In the genomic region with DNA sequence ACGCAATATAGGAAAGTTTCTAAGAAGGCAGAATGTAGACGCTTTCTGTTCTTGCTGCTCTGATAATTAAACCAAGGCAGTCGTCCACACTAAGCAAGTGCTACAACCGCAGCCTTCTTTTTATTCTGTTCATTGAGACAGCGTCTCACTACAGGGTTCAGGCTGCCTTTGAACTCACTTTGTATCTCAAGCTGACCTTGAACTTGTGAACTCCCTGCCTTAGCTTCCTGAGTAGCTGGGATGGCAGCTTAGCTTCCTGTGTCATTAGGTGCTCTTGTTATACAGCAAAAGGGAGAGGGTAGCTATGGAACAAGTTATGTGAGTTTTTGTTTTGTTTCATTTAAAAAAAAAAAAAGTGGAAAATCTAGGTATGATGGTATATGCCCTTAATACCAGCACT, we compare ENCODE assay signal across 17 mouse cellular contexts.
DNase-seq lines count a peak whose midpoint lies in the region.
"Had no signal": no experiment of that assay in that cellular context is flagged by ENCODE, and none has a peak within 500 bp of the region (broad histone marks: within the 10 kb centered on the region; RNA-seq: fewer than 3 reads in every experiment).

No protein-coding gene starts in this region.

- DNase-seq in ES-CJ7 (ENCODE audit: low read depth, low spot score), result peak; percentile 51
- peak; percentile 73 for DNase-seq in R1 (ENCODE audit: low read depth, low spot score)
- DNase-seq in T-cell, adult 2 months (ENCODE audit: low spot score), result no peak
- no peak for DNase-seq in layer of hippocampus, adult 9-10 months (ENCODE audit: low spot score)
- DNase-seq: adrenal gland, adult 2 months; adrenal gland, adult 8-10 months; adrenal gland, postnatal 10 days; adrenal gland, postnatal 14 days; adrenal gland, postnatal 25 days; adrenal gland, postnatal 36 days; B cell, adult 2 months; cerebellum, adult 11 months; cerebellum, adult 11-12 months; cerebellum, adult 18-20 months; cerebellum, adult 2 months; cerebellum, adult 8-10 months; cerebellum, adult 9-10 months had no signal

Comparison
In these comparisons a context has a peak if more than half of its experiments do, and no peak if none do; other contexts are left out.
1. DNase-seq: peak in ES-CJ7 (single experiment) and R1 (single experiment); none in T-cell, adult 2 months (single experiment) and layer of hippocampus, adult 9-10 months (single experiment).